Mouse (Mus musculus) heart, embryonic 12.5 days (tissue): ENCODE results near the gene Aym1. TPM values are rescaled to one million over a fixed set of nuclear protein-coding genes. Genes with fewer than 3 reads are reported as not detected.

ENCODE experiments used
- ATAC-seq: fragments of 200-750 bp; cut with Nextera tagmentation; 2 replicates; pipeline ENCODE4 v1.8.0; 2017; ENCODE audit warnings: moderate TSS enrichment, moderate library complexity; ENCODE audit not compliant: insufficient number of reproducible peaks, low FRiP score
- H3K27ac ChIP-seq: fragments of 300-500 bp; sonication (generic); 2 replicates; pipeline ENCODE4 v1.5.1; 2016; ENCODE audit warnings: mild to moderate bottlenecking, moderate library complexity; ENCODE audit not compliant: poor library complexity, severe bottlenecking
- H3K27me3 ChIP-seq: fragments of 300-500 bp; sonication (generic); replicated peaks from 2 replicates; pipeline ENCODE4 v1.6.1; 2016; ENCODE audit warnings: mild to moderate bottlenecking, moderate library complexity
- H3K36me3 ChIP-seq: fragments of 300-500 bp; sonication (generic); 2 replicates; pipeline ENCODE4 v1.6.1; 2016; ENCODE audit warnings: mild to moderate bottlenecking, moderate library complexity
- H3K4me1 ChIP-seq: fragments of 300-500 bp; sonication (generic); replicated peaks from 2 replicates; pipeline ENCODE4 v1.6.1; 2016; ENCODE audit warnings: mild to moderate bottlenecking
- H3K4me2 ChIP-seq: fragments of 300-500 bp; sonication (generic); 2 replicates; pipeline ENCODE4 v1.6.1; 2016; ENCODE audit warnings: mild to moderate bottlenecking, moderate library complexity
- H3K4me3 ChIP-seq: fragments of 300-500 bp; sonication (generic); 2 replicates; pipeline ENCODE4 v1.5.1; 2016; ENCODE audit warnings: mild to moderate bottlenecking
- H3K9ac ChIP-seq: fragments of 300-500 bp; sonication (generic); 2 replicates; pipeline ENCODE4 v1.6.1; 2016; ENCODE audit warnings: mild to moderate bottlenecking, moderate library complexity
- H3K9me3 ChIP-seq: fragments of 300-500 bp; sonication (generic); replicated peaks from 2 replicates; pipeline ENCODE4 v1.6.1; 2016; ENCODE audit warnings: mild to moderate bottlenecking, moderate library complexity
- WGBS: fragments of 180-500 bp; shearing (Covaris S2); methylation state at CpG from one replicate; pipeline ENCODE4 v1.1.7; 2016; 5-methylcytosine and 5-hydroxymethylcytosine counted together
- microRNA-seq: library from miRNA; unstranded; fragments of <30 nt; microRNA quantifications from one replicate; pipeline ENCODE4, GENCODE M21; 2017
- polyA plus RNA-seq: library from polyadenylated mRNA; unstranded; fragments of >200 nt; fragmentation: Nextera tagmentation; extraction: Ambion mirVana; gene quantifications from 2 replicates; pipeline ENCODE4 v1.2.1, GENCODE M21; 2016

Aym1 gene
- polyA plus RNA-seq, 1 experiment from 2014 or later = not detected

DNA sequence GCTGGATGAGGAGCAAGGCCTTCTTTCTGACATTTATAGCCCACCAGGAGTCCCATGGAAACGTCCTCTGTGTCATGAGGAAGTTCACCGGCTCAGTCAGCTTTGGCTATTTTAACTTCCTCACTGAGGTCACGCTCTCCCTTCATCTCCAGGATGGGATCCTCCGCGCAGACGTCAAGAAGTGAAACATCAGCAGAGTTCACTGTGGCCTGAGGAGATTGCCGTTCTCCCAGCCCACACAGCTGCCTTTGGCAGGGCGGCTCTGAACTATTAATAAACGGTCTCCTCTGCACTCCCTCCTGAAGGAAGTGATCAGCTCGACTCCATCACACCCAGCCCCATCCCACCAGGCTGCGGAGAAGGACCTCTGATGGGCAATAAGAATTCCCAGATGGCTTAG lies 45.6 kb downstream of the Aym1 start:
- Histone ChIP-seq H3K27me3 (no peaks in the 10 kb centered on the region), H3K4me3 (no peak overlapping the region), H3K9me3 (peaks cover 6% of the 10 kb centered on the region), H3K4me2 (no peak overlapping the region), H3K36me3 (no peaks in the 10 kb centered on the region), H3K4me1 (no peaks in the 10 kb centered on the region), H3K9ac (no peak overlapping the region), H3K27ac (no peak overlapping the region)
- WGBS = 57% methylated on average over 11 of the region's 11 CpGs
- no peak for ATAC-seq

DNA sequence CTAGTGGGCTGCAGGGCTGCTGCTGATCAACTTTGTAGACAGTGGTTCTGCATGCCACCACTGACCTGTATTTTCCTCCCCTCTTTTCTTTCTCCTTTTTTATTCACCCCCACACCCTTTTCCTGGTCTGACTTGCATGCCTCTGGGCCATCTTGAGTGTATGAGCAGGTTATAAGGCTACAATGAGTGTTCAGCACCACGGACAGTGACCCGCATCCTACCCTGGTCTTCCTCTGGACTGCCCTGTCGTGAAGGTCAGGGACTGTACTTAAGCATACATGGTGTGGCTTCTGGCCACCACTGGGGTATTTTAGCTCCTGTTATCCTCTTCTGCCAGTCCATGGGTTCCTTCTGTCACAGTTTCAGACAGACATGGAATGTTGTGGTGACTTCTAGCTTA lies 50.3 kb downstream of the Aym1 start:
- WGBS = 4% methylated on average over 3 of the region's 3 CpGs
- Histone ChIP-seq H3K4me3 (no peak overlapping the region), H3K27me3 (no peaks in the 10 kb centered on the region; the same call in 1 of the 2 replicates), H3K9me3 (no peaks in the 10 kb centered on the region), H3K9ac (no peak overlapping the region), H3K4me2 (no peak overlapping the region), H3K36me3 (no peaks in the 10 kb centered on the region), H3K27ac (no peak overlapping the region), H3K4me1 (no peaks in the 10 kb centered on the region)
- no peak for ATAC-seq

Small RNAs within 50 kb of the gene (microRNA-seq; reads per million reads assigned to microRNA genes)
- not detected for gene Mir7229
- gene Mir7230 = not detected

Other genes starting within 250 kb of the Aym1 start
- 20.0 and 22.8 TPM in 2 replicates for gene 2900026A02Rik, start 136.1 kb upstream of the Aym1 start, polyA plus RNA-seq
- not detected in 2 replicates for gene Tmem211, start 130.4 kb upstream of the Aym1 start, polyA plus RNA-seq
- gene Sgsm1, start 46.5 kb upstream of the Aym1 start, polyA plus RNA-seq = 2.4 and 3.0 TPM in 2 replicates
- 5.4 TPM in 2 replicates for gene Wscd2, start 133.0 kb downstream of the Aym1 start, polyA plus RNA-seq